Mouse (Mus musculus): Measurements from ENCODE around the gene Ypel2. TPM values are rescaled to one million over a fixed set of nuclear protein-coding genes. Genes with fewer than 3 reads are reported as not detected.

Gene Ypel2
- polyA plus RNA-seq, 1 experiment from 2014 or later = 25.8 TPM

DNA sequence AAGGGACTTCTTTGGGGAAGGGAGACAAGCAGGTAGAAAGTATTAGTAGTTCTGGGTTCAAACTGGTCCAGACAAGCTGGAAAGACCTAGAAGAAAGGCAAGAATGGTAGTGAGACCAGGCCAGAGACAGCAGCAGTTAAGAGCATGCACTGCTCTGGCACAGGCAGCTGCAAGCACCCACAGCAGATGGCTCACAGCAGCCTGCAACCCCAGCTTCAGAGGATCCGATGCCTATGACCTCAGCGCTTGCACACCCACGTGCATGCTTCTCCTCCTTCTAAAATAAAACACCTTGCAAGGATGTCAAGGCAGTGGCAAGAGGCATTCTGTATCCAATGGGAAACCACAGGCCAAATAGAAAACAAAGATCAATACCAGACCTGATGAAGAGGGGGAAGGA is 19.1 kb downstream of the Ypel2 start:
- no peak overlapping the region for H3K27ac ChIP-seq (ENCODE audit: poor library complexity, severe bottlenecking)
- no peak for ATAC-seq (ENCODE audit: insufficient number of reproducible peaks, low FRiP score)
- H3K4me3 ChIP-seq = no peak overlapping the region
- H3K36me3 ChIP-seq = peaks cover 61% of the 10 kb centered on the region
- H3K9ac ChIP-seq = no peak overlapping the region
- WGBS = 60% methylated on average over 3 of the region's 3 CpGs
- 0 out of 2 replicates have a peak, but pooled peaks cover 3% of the 10 kb centered on the region for H3K9me3 ChIP-seq (replicated peaks)
- H3K4me2 ChIP-seq = no peak overlapping the region
- H3K27me3 ChIP-seq (replicated peaks) = no peaks in the 10 kb centered on the region
- peaks cover 34% of the 10 kb centered on the region for H3K4me1 ChIP-seq (replicated peaks)

DNA sequence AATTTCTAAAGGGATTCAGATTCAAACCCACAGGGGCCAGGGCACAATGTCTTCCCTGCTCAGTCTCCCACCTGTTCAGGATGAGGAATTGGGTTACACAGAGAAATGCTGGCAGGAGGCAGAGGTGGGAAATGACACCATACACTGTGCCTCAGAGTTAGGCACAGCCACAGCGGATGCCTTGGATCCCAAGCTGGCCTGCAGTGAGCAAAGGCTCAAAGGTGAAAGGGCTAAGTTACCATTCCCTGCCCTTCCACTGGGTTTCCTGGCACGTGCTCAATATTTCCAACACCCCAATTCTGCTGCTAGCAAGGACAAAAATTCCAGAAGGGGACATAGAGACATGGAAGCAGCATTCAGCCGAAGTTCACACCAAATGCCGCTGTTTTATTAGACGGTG is 20.3 kb downstream of the Ypel2 start:
- Histone ChIP-seq H3K9me3 (replicated peaks) (0 out of 2 replicates have a peak, but pooled peaks cover 3% of the 10 kb centered on the region), H3K4me3 (no peak overlapping the region), H3K27ac (ENCODE audit: poor library complexity, severe bottlenecking) (no peak overlapping the region), H3K27me3 (replicated peaks) (no peaks in the 10 kb centered on the region), H3K36me3 (peaks cover 51% of the 10 kb centered on the region), H3K4me1 (replicated peaks) (peaks cover 45% of the 10 kb centered on the region), H3K9ac (no peak overlapping the region), H3K4me2 (no peak overlapping the region)
- WGBS = 76% methylated on average over 5 of the region's 5 CpGs
- no peak for ATAC-seq (ENCODE audit: insufficient number of reproducible peaks, low FRiP score)

DNA sequence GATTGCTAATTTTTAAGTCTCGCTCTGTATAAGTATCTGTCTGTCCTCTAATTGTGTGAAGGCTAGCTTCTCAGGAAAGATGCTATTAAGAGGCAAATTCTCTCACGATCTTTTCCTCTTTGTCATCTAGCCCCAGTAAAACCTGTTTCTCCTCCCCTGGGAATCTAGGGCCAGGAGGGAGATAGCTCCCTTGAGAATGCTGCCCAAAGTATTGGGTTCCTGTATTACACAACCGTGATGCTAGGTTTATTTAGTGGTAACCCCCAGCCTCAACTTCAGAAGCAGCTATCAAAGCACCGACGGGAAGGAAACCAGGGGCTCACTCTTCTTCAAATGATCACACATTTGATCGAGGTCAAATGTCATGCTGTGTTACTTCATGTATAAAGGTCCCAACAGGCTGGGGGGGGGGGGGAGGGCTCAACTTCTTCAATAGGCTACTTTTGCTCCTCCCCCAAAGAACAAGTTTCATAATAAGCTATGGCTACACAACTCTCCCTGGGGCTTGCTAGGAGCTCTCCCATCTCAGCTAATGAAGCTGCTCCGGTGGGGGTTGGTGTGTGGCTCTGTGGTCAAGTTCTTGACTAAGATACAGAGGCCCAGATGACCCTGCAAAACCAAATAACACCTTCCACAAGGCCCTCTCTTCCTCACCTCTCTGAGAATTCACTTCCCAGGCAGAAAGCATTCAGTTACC is 22.3 kb downstream of the Ypel2 start:
- no peak for ATAC-seq (ENCODE audit: insufficient number of reproducible peaks, low FRiP score)
- Histone ChIP-seq H3K27ac (ENCODE audit: poor library complexity, severe bottlenecking) (no peak overlapping the region), H3K27me3 (replicated peaks) (no peaks in the 10 kb centered on the region), H3K4me2 (no peak overlapping the region), H3K4me1 (replicated peaks) (peaks cover 58% of the 10 kb centered on the region), H3K9ac (no peak overlapping the region), H3K9me3 (replicated peaks) (no peaks in the 10 kb centered on the region), H3K4me3 (no peak overlapping the region), H3K36me3 (peaks cover 47% of the 10 kb centered on the region)
- 70% methylated on average over 7 of the region's 7 CpGs for WGBS

DNA sequence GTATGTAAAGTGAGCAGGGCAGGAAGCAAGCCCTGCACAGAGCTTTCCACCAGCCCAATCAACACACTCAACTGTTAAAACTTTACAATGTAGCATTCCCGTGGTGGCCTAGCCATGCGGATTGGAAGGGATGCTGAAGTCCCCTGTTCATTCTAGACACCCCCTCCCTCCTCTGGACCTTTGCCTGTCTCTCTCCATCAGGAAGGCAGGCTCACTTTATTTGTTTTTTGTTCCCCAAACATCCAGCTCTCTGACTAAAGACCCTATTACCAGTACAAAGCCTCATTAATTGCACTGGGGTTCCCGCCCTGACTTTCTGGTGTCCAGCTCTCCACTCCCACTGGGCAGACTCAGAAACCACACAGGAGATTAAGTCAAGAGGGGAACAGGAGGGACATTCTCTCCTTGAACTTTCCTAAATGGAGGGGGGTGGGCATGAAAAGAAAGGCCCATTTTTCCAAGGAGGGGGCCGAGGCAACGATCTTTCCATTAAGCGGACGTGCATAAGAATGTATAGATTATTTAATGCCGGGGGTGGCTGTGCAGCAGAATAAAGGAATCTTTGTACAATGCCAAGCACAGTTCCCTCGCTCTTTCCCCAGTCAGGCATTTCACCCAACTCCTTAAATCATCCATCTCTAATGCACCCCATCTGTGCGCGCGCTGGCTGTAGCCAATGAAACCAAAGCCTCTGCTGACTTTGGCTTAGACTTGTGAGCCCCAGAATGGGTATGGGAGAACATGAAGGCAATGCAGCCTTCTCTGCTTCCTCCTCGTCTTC is 24.3 kb downstream of the Ypel2 start:
- Histone ChIP-seq H3K4me2 (no peak overlapping the region), H3K27ac (ENCODE audit: poor library complexity, severe bottlenecking) (peak overlapping the region; percentile 39; the same call in 1 of the 2 replicates), H3K4me1 (replicated peaks) (peaks cover 57% of the 10 kb centered on the region), H3K4me3 (no peak overlapping the region), H3K9ac (no peak overlapping the region), H3K27me3 (replicated peaks) (no peaks in the 10 kb centered on the region), H3K36me3 (peaks cover 53% of the 10 kb centered on the region), H3K9me3 (replicated peaks) (no peaks in the 10 kb centered on the region)
- 69% methylated on average over 13 of the region's 13 CpGs for WGBS
- no peak for ATAC-seq (ENCODE audit: insufficient number of reproducible peaks, low FRiP score)

DNA sequence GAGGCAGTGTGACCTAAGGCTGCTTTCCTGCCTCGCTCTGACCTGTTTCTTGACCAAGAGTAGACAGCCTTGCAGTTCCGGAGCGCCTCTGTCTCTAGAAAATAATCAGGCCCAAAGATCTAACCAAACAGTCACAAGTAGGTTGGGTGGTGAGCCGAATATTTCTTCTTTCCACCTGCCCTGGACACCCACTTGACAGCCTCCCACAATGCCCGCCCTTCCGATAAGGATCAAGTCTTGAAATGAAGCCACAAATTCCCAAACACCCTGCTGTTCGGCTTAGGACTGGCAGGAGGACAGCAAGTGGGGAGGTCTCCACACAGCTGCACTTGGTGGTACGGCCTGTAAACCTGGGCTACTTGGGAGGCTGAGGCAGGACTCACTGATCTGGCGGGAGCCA is 26.0 kb downstream of the Ypel2 start:
- Histone ChIP-seq H3K36me3 (peaks cover 45% of the 10 kb centered on the region), H3K9ac (no peak overlapping the region), H3K4me1 (replicated peaks) (peaks cover 63% of the 10 kb centered on the region), H3K4me3 (no peak overlapping the region), H3K27ac (ENCODE audit: poor library complexity, severe bottlenecking) (no peak overlapping the region), H3K9me3 (replicated peaks) (no peaks in the 10 kb centered on the region), H3K27me3 (replicated peaks) (no peaks in the 10 kb centered on the region), H3K4me2 (no peak overlapping the region)
- ATAC-seq (ENCODE audit: insufficient number of reproducible peaks, low FRiP score) = no peak
- 79% methylated on average over 9 of the region's 9 CpGs for WGBS

DNA sequence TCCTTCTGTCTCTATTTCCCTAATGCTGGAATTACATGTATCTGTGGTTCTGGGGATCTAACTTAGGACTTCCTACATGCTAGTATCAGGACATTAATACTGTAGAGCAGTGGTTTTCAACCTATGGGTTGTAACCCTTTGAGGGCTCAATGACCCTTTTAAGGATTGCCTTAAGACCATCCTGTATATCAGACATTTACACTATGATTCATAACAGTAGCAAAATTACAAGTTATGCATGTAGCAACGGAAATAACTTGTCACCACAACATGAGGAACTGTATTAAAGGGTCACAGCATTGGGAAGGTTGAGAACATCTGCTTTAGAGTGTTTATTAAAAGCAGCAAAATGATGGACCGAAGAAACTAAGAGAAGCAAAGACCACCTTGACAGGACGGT is 26.8 kb downstream of the Ypel2 start:
- WGBS = 85% methylated on average over 3 of the region's 3 CpGs
- peaks cover 37% of the 10 kb centered on the region for H3K36me3 ChIP-seq

DNA sequence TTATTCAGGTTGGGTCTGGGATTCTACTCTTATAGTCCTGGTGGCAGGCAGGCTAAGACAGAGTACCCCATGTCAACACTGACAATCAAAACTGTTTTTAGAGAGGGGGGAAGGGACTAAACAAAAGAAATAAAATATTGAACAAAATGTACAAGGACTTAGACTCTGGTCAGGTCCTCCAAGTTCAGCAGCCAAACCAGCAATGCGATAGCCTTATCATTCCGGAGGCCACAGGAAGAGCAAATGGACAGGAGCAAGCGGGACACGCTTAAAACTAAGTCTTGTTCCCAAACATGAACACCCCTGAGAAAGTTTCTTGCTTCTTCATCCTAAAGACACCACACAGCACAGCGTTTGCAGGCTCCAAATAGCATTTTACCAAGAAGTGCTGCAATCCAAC is 28.4 kb downstream of the Ypel2 start:
- peak overlapping the region; percentile 44 for H3K27ac ChIP-seq (ENCODE audit: poor library complexity, severe bottlenecking)
- ATAC-seq (ENCODE audit: insufficient number of reproducible peaks, low FRiP score) = no peak
- WGBS = 55% methylated on average over 5 of the region's 5 CpGs

More for the DNA sequence above, 26.8 kb downstream of the Ypel2 start:
- ATAC-seq (ENCODE audit: insufficient number of reproducible peaks, low FRiP score) = no peak
- no peak overlapping the region for H3K4me2 ChIP-seq
- no peak overlapping the region for H3K27ac ChIP-seq (ENCODE audit: poor library complexity, severe bottlenecking)
- no peaks in the 10 kb centered on the region for H3K9me3 ChIP-seq (replicated peaks)
- H3K27me3 ChIP-seq (replicated peaks) = no peaks in the 10 kb centered on the region
- no peak overlapping the region for H3K9ac ChIP-seq
- no peak overlapping the region for H3K4me3 ChIP-seq
- H3K4me1 ChIP-seq (replicated peaks) = peaks cover 71% of the 10 kb centered on the region

DNA sequence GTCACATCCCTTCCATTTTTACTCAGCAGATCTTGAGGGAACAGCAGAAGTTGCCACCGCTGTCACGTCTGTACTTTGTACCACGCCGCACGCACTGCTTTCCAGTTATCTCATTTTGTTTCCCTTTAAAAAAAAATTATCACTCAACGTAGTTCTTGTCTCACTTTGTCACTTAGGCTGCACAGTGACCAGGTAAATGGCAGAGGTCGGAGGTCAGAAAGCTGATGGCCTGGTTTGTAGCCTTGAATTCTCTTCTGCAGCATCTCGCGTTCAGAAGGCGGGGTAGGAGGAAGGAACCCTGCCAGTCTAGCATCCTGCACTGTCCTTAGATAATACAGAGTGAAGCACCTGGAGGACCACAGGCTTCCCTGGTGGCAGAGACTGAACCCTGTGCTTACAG is 29.8 kb downstream of the Ypel2 start:
- H3K4me1 ChIP-seq (replicated peaks) = peaks cover 89% of the 10 kb centered on the region
- ATAC-seq (ENCODE audit: insufficient number of reproducible peaks, low FRiP score) = no peak
- peak overlapping the region; percentile 97 for H3K27ac ChIP-seq (ENCODE audit: poor library complexity, severe bottlenecking)
- no peak overlapping the region for H3K4me2 ChIP-seq
- 50% methylated on average over 10 of the region's 10 CpGs for WGBS
- no peak overlapping the region for H3K4me3 ChIP-seq
- no peaks in the 10 kb centered on the region for H3K9me3 ChIP-seq (replicated peaks)
- no peak overlapping the region for H3K9ac ChIP-seq
- H3K27me3 ChIP-seq (replicated peaks) = no peaks in the 10 kb centered on the region
- peaks cover 16% of the 10 kb centered on the region for H3K36me3 ChIP-seq

More for the DNA sequence above, 28.4 kb downstream of the Ypel2 start:
- Histone ChIP-seq H3K9me3 (replicated peaks) (no peaks in the 10 kb centered on the region), H3K36me3 (peaks cover 23% of the 10 kb centered on the region), H3K4me3 (no peak overlapping the region), H3K9ac (no peak overlapping the region), H3K4me1 (replicated peaks) (peaks cover 87% of the 10 kb centered on the region), H3K4me2 (no peak overlapping the region), H3K27me3 (replicated peaks) (no peaks in the 10 kb centered on the region)

DNA sequence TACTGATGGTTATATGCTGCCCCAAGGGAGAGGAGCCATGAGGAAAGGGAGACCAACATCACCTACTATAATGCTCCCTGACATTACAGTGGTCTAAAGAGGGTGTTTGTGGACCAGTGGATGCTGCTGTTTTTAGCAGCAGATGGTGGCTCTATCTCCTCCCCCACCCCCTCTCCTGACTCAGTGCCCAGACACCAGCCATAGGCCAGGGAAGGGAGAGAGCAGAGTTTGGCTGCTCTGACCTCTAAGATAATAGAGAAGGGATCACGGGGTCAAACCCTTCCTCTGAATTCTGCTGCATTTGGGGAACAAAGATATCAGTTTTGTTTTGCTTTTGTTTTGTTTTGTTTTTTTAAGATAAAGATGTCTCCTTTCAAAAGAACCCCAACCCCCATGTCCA is 30.5 kb downstream of the Ypel2 start:
- Histone ChIP-seq H3K9me3 (replicated peaks) (no peaks in the 10 kb centered on the region), H3K27ac (ENCODE audit: poor library complexity, severe bottlenecking) (peak overlapping the region; percentile 97), H3K4me1 (replicated peaks) (peaks cover 89% of the 10 kb centered on the region), H3K4me3 (no peak overlapping the region), H3K4me2 (peak overlapping the region; percentile 48), H3K27me3 (replicated peaks) (no peaks in the 10 kb centered on the region), H3K9ac (no peak overlapping the region), H3K36me3 (peaks cover 16% of the 10 kb centered on the region)
- ATAC-seq (ENCODE audit: insufficient number of reproducible peaks, low FRiP score) = no peak
- WGBS = 0% methylated on average over 1 of the region's 1 CpGs

DNA sequence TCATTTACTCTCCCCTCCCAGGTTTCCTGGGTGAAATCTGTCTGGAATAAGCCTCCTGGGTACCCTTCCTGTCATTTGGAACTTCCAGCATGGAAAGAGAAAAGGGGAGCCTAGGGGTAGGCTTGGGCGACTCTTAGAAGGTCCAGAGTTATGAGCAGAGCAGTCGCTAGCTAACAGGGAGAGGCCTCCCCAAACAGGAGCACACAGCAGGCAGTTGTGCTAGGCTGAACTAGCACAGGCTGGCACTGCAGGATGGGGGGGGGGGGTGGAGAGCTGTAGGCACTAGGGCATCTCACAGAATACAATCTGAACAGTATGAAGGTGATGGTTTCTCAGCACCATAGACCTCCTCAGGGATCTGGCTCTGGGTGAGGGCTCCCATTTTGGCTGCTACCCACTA is 31.1 kb downstream of the Ypel2 start:
- WGBS = 9% methylated on average over 2 of the region's 2 CpGs
- no peak for ATAC-seq (ENCODE audit: insufficient number of reproducible peaks, low FRiP score)
- no peaks in the 10 kb centered on the region for H3K27me3 ChIP-seq (replicated peaks)
- peak overlapping the region; percentile 54 for H3K9ac ChIP-seq
- H3K4me3 ChIP-seq = no peak overlapping the region
- H3K36me3 ChIP-seq = peaks cover 12% of the 10 kb centered on the region
- H3K9me3 ChIP-seq (replicated peaks) = no peaks in the 10 kb centered on the region
- peak overlapping the region; percentile 97 for H3K27ac ChIP-seq (ENCODE audit: poor library complexity, severe bottlenecking)
- H3K4me2 ChIP-seq = peak overlapping the region; percentile 48
- H3K4me1 ChIP-seq (replicated peaks) = peaks cover 89% of the 10 kb centered on the region

DNA sequence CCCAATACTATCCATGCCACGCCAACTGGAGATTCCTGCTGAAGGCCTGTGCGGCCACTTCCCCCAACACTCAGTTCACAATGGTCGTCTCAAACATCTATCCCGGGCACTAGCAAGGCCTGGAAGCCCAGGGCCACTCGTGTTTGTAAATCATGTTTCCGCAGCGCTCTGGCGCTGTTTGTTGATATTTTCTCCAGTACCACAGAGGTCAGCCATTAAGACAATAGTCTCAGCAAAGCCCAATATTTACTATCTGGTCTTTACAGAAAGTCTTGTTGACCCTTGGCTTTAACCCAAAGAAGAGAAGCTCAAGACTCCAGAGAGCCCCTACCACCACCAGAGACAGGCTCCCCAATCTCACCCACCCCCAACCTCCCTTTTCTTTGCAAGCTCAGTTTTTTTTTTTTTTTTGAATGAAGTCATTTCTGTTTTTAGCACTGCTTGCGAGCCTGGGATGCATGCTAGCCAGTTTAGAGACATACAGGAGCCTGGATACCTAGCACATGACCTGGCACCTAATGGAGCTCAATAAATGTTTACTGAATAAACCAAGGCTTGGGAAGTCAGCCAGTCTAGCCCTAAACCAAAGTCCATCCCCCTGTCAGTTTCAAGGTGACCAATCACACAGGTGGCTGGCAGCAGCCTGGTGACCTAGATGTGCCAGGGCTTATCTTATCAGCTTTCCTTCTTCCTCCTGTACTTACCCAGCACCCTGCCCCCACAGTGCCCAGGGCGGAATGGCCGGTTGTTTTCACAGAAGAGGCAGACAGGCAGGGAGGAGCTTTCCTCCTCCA is 31.8 kb downstream of the Ypel2 start:
- Histone ChIP-seq H3K9ac (peak overlapping the region; percentile 54; the same call in 1 of the 2 replicates), H3K4me1 (replicated peaks) (peaks cover 90% of the 10 kb centered on the region), H3K9me3 (replicated peaks) (no peaks in the 10 kb centered on the region), H3K36me3 (peaks cover 7% of the 10 kb centered on the region), H3K27me3 (replicated peaks) (no peaks in the 10 kb centered on the region), H3K27ac (ENCODE audit: poor library complexity, severe bottlenecking) (peak overlapping the region; percentile 97), H3K4me2 (peak overlapping the region; percentile 48), H3K4me3 (no peak overlapping the region)
- 46% methylated on average over 11 of the region's 11 CpGs for WGBS
- peak; percentile 49; the same call in 1 of the 2 replicates for ATAC-seq (ENCODE audit: insufficient number of reproducible peaks, low FRiP score)

All from heart, embryonic 12.5 days (tissue).